Mouse (Mus musculus) regulatory T cell (primary cell): ENCODE measurements at regions not wholly inside any gene's neighbourhood (a gene's known extent, or its start where the extent isn't known, plus 50 kb on each side); places are given as distances from the start of the nearest gene placed in this dataset.

Source experiments
- in situ Hi-C: fragments of 300-600 bp; cut with MboI, MseI; formaldehyde crosslinking; loops from one replicate; pipeline ENCODE4 v1.15.1; 2025; ENCODE audit warnings: high pct_unique_total_duplicates

GRCm38 (mm10) chr16:5673372-5673960 is 211.7 kb upstream of the Rbfox1 start:
- in situ Hi-C loops, result no loop called here

- in situ Hi-C loops, result no loop called here
Measured at GRCm38 (mm10) chr16:5672871-5673270, 212.3 kb upstream of the Rbfox1 start.

GRCm38 (mm10) chr16:5668403-5668967 is 216.7 kb upstream of the Rbfox1 start:
- in situ Hi-C loops, result no loop called here

GRCm38 (mm10) chr16:5661918-5662317 is 223.2 kb upstream of the Rbfox1 start:
- in situ Hi-C loops, result no loop called here

- in situ Hi-C loops, result no loop called here
Measured at GRCm38 (mm10) chr16:5651551-5651950, 233.6 kb upstream of the Rbfox1 start.

GRCm38 (mm10) chr16:5651002-5651401 is 234.2 kb upstream of the Rbfox1 start:
- in situ Hi-C loops, result no loop called here

- in situ Hi-C loops, result no loop called here
Measured at GRCm38 (mm10) chr16:5639956-5640355, 245.2 kb upstream of the Rbfox1 start.

- in situ Hi-C loops, result no loop called here
Measured at GRCm38 (mm10) chr16:5629996-5630395, 255.2 kb upstream of the Rbfox1 start.

GRCm38 (mm10) chr16:5627910-5628309 is 257.2 kb upstream of the Rbfox1 start:
- in situ Hi-C loops, result no loop called here

- in situ Hi-C loops, result no loop called here
Measured at GRCm38 (mm10) chr16:5627117-5627909, 257.8 kb upstream of the Rbfox1 start.

- in situ Hi-C loops, result no loop called here
Measured at GRCm38 (mm10) chr16:5625159-5625558, 260.0 kb upstream of the Rbfox1 start.

- in situ Hi-C loops, result no loop called here
Measured at GRCm38 (mm10) chr16:5620566-5620965, 264.6 kb upstream of the Rbfox1 start.

- in situ Hi-C loops, result no loop called here
Measured at GRCm38 (mm10) chr16:5616356-5616755, 268.8 kb upstream of the Rbfox1 start.

GRCm38 (mm10) chr16:5595359-5595758 is 289.8 kb upstream of the Rbfox1 start:
- in situ Hi-C loops, result no loop called here

GRCm38 (mm10) chr16:5578333-5578732 is 306.8 kb upstream of the Rbfox1 start:
- in situ Hi-C loops, result no loop called here

- in situ Hi-C loops, result no loop called here
Measured at GRCm38 (mm10) chr16:5572780-5573179, 312.4 kb upstream of the Rbfox1 start.

- in situ Hi-C loops, result no loop called here
Measured at GRCm38 (mm10) chr16:5570619-5571018, 314.5 kb upstream of the Rbfox1 start.

- in situ Hi-C loops, result no loop called here
Measured at GRCm38 (mm10) chr16:5569101-5569500, 313.3 kb upstream of the Eef2kmt start.

GRCm38 (mm10) chr16:5549026-5549425 is 293.2 kb upstream of the Eef2kmt start:
- in situ Hi-C loops, result no loop called here

GRCm38 (mm10) chr16:5548602-5549001 is 292.8 kb upstream of the Eef2kmt start:
- in situ Hi-C loops, result no loop called here

GRCm38 (mm10) chr16:5546808-5547207 is 291.0 kb upstream of the Eef2kmt start:
- in situ Hi-C loops, result no loop called here

- in situ Hi-C loops, result no loop called here
Measured at GRCm38 (mm10) chr16:5545801-5546200, 290.0 kb upstream of the Eef2kmt start.

GRCm38 (mm10) chr16:5544436-5544835 is 288.7 kb upstream of the Eef2kmt start:
- in situ Hi-C loops, result no loop called here
